Mouse (Mus musculus): ENCODE measurements around the gene Gm10065.

DNA sequence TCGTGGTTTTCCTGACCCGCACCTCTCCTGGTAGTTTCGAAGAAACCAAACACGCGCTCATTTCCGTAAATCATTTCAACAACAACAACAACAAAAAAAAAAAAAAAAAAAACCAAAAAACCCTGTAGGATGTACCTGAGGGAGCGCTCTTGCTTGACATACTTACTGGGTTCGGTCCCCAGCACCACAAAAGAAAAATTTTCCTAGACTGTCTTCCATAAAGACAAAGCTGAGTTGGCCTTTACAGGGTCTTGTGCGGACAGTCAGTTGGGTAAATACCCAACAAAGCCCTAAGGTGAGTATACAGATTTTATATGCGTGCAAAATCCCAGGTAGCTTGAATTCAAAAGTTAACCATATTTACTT, 38.1 kb downstream of the Gm10065 start:
- no peak for TF ChIP-seq CTCF (conservative IDR thresholded peaks at IDR 0.05; ENCODE audit: low read length)
- TF ChIP-seq POU5F1 (IDR thresholded peaks at IDR 0.05; ENCODE audit: borderline replicate concordance, low read length) = no peak
